Mouse (Mus musculus) stomach, embryonic 15.5 days (tissue): ENCODE results near the gene Nat8f2. TPM values are rescaled to one million over a fixed set of nuclear protein-coding genes. Genes with fewer than 3 reads are reported as not detected.
"Not testable (repeated sequence)": the region's sequence is repeated elsewhere in the genome, so short reads cannot be mapped to it uniquely, and the experiment has no call there.

ENCODE experiments used
- ATAC-seq: fragments of 200-750 bp; cut with Nextera tagmentation; 2 replicates; pipeline ENCODE4 v1.8.0; 2017; ENCODE audit warnings: low read depth, moderate number of reproducible peaks, moderate TSS enrichment; ENCODE audit not compliant: insufficient read depth, low FRiP score
- H3K27ac ChIP-seq: fragments of 300-500 bp; sonication (generic); 2 replicates; pipeline ENCODE4 v1.5.1; 2015; ENCODE audit warnings: mild to moderate bottlenecking, inconsistent platforms
- H3K27me3 ChIP-seq: fragments of 300-500 bp; sonication (generic); replicated peaks from 2 replicates; pipeline ENCODE4 v1.6.1; 2015; ENCODE audit warnings: inconsistent platforms
- H3K36me3 ChIP-seq: fragments of 300-500 bp; sonication (generic); 2 replicates; pipeline ENCODE4 v1.6.1; 2015; ENCODE audit warnings: inconsistent platforms
- H3K4me1 ChIP-seq: fragments of 300-500 bp; sonication (generic); 2 replicates; pipeline ENCODE4 v1.6.1; 2015; ENCODE audit warnings: inconsistent platforms
- H3K4me2 ChIP-seq: fragments of 300-500 bp; sonication (generic); 2 replicates; pipeline ENCODE4 v1.6.1; 2015; ENCODE audit warnings: mild to moderate bottlenecking, inconsistent platforms
- H3K4me3 ChIP-seq: fragments of 300-500 bp; sonication (generic); replicated peaks from 2 replicates; pipeline ENCODE4 v1.5.1; 2015; ENCODE audit warnings: inconsistent platforms
- H3K9ac ChIP-seq: fragments of 300-500 bp; sonication (generic); 2 replicates; pipeline ENCODE4 v1.6.1; 2015; ENCODE audit warnings: inconsistent platforms
- H3K9me3 ChIP-seq: fragments of 300-500 bp; sonication (generic); 2 replicates; pipeline ENCODE4 v1.6.1; 2016; ENCODE audit warnings: inconsistent platforms
- WGBS: fragments of 180-500 bp; shearing (Covaris S2); methylation state at CpG from one replicate; pipeline ENCODE4 v1.1.7; 2015; 5-methylcytosine and 5-hydroxymethylcytosine counted together
- polyA plus RNA-seq: library from polyadenylated mRNA; unstranded; fragments of >200 nt; fragmentation: Nextera tagmentation; extraction: Ambion mirVana; gene quantifications from 2 replicates; pipeline ENCODE4 v1.2.1, GENCODE M21; 2015

The Nat8f2 gene
- 0.04 and 0.14 TPM in 2 replicates for polyA plus RNA-seq

DNA sequence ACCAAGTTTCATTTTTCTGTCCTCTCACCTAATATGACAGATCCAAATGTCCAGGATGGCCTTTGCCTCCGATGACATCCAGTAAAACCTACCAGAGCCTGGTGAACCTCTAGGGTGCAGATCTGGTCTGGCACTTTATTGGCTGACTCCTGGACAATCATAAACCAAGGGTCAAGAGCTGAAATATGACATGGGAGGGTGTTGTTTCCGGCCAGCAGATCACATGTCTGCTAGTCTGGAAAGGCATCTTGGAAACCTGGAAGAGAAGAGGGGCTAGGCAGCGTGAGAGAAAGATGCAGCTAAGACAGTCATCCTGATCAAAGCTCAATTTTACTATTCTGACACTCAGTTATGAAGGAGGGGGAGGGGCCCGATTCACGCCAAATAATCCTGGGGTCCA is at the start of gene Nat8f2:
Nat8f2 (minus strand) TSS at position 153 of the 400 bp plus-strand sequence.
- H3K36me3 ChIP-seq, H3K4me2 ChIP-seq, H3K9ac ChIP-seq, H3K27me3 ChIP-seq, H3K4me1 ChIP-seq, ATAC-seq, H3K27ac ChIP-seq, H3K4me3 ChIP-seq, H3K9me3 ChIP-seq: not testable (repeated sequence)
- 68% methylated on average over 5 of the region's 5 CpGs for WGBS

DNA sequence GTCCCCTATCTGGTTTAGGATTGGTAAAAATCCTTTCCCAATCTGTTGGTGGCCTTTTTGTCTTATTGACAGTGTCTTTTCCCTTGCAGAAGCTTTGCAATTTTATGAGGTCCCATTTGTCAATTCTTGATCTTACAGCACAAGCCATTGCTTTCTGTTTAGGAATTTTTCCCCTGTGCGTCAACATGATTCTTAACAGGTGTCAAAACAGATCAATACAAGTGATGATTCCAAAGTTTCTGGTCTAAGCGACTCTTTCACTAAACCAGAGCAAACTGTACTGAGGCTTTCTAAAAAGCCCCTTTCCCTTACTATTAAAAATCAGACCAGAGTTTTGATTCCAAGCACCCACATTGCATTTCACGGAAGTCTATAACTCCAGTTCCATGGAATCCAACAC is 49.4 kb upstream of the Nat8f2 start:
- H3K4me2 ChIP-seq, H3K27ac ChIP-seq, ATAC-seq, H3K27me3 ChIP-seq, H3K36me3 ChIP-seq, H3K9me3 ChIP-seq, H3K4me3 ChIP-seq, H3K9ac ChIP-seq, H3K4me1 ChIP-seq: not testable (repeated sequence)
- WGBS = 91% methylated on average over 3 of the region's 3 CpGs

DNA sequence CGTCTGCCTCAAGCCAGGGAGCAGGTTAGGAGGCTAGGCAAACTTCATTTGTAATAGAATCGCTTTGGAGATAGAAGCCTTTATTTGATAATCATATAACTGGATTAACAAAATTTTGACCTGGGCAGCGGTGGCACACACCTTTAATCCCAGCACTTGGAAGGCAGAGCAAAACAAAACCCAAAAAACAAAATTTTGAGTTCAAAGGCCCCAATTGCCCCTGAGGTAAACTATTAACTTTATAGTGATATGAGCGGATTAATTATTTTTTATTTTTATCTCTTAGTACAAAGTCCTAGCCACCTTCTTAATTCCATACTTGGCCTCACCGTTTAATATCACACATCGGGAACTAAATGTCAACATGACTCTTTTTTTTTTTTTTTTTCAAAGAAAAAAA is 47.6 kb upstream of the Nat8f2 start:
- H3K9me3 ChIP-seq = no peaks in the 10 kb centered on the region
- H3K27me3 ChIP-seq = no peaks in the 10 kb centered on the region
- 79% methylated on average over 6 of the region's 6 CpGs for WGBS
- peak overlapping the region; percentile 68 for H3K4me2 ChIP-seq
- H3K4me1 ChIP-seq = peaks cover 10% of the 10 kb centered on the region
- no peak for ATAC-seq
- H3K9ac ChIP-seq = 0 out of 2 replicates have a peak overlapping the region, but pooled peaks have one; percentile 61
- no peaks in the 10 kb centered on the region for H3K36me3 ChIP-seq
- H3K4me3 ChIP-seq = peak overlapping the region; percentile 56
- no peak overlapping the region for H3K27ac ChIP-seq

DNA sequence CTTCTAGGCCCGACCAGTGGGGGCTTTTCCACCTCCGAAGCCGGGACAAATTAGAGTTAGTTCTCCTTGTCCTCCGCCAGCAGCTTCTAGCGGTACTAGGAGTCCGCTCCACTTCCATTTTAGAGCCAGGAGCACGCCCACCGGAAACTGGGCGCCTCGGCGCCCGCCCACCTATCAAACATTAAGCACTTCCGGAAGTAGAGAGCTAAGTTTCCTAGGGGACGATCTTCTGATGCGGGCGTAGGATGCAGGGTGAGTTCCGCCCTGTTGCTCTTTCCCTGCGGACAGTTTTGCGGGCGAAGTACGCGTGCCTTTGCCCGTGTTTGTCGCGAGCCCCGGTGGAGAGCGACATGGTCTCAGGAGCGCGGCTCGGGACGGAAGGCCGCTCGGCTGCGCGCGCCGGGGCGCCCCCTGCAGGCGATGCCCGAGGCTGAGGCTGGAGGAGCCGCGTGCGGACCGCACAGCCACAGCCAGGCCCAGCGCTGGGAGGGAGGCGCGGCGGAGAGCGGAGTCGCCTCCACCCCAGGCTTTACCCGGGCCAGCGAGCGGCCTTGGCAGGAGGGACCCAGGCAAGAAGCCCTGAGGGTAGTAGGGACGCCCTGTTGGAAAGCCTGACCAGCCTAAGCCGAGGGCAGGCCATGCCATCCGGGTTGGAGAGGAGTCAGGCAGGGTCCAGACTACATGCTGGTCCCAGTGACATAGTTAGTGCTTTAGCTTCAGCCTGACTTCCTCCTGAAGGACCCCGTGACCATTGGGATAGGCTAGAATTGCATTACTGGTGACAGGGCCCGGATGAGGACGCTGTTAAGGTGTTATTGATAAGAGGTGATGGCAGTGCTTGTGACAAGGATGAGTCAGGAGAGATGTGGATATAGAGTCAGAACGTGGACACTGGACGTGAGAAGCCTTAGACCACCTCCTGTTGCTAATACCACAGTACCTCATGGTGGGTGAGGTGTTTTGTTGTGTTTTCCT is 46.9 kb upstream of the Nat8f2 start, which contains the start of gene Nat8f1:
Nat8f1 (minus strand) TSS at position 149 of the 975 bp plus-strand sequence.
- H3K36me3 ChIP-seq, H3K4me1 ChIP-seq, H3K27me3 ChIP-seq, H3K9me3 ChIP-seq: not testable (repeated sequence)
- Histone ChIP-seq H3K4me2 (peak within 1 kb of the TSS; percentile 68), H3K4me3 (peak within 1 kb of the TSS; percentile 56), H3K9ac (peak within 1 kb of the TSS; percentile 62), H3K27ac (peak within 1 kb of the TSS; percentile 92)
- peak; percentile 94 for ATAC-seq
- under 1% methylated on average over 60 of the region's 61 CpGs for WGBS

DNA sequence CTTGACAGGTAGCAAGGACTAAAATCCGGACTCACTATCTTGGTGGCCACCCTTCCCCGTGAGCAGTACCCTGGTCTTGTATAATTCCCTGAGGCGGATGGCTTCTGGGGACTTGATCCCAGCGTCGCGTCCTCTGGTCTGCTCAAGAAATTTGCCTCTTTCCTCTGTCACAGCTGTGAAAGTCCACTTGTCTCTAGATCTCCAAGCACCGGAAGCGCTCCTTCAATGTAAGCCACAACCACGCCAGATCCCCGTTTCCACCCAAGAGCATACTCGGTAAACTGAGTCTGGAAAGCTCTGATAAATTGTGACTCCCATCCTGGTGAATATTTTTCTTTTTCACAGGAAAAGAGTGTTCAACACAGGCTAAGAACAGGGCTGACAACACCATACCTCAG is 46.2 kb upstream of the Nat8f2 start:
- 6% methylated on average over 11 of the region's 11 CpGs for WGBS
- Histone ChIP-seq H3K4me2 (peak overlapping the region; percentile 68), H3K27me3 (no peaks in the 10 kb centered on the region), H3K36me3 (no peaks in the 10 kb centered on the region), H3K27ac (peak overlapping the region; percentile 92), H3K4me3 (peak overlapping the region; percentile 56), H3K9ac (peak overlapping the region; percentile 62), H3K9me3 (no peaks in the 10 kb centered on the region), H3K4me1 (peaks cover 10% of the 10 kb centered on the region)
- ATAC-seq = peak; percentile 12; the same call in 1 of the 2 replicates

DNA sequence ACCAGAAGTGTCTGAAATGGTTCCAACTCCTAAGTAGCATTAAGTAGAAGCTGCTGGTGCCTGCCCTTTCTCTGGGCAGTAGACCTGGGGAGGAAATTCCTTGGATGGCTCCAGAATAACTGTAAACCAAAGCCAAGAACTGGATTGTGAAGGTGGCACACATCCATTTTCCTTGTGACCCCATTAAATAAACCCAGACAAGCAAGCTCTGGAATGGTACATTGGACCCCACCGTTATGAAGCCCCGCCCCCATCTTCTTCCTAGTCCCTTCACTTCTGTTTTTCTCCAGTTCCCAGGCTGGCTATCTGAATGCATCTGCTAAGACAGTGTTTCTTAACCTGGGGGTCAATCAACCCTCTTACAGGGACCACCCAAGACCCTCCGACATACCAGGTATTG is 42.6 kb upstream of the Nat8f2 start, which contains the start of gene Tprkb:
Tprkb (plus strand) TSS at position 279 of the 400 bp plus-strand sequence.
- whole genome bisulfite sequencing = 77% methylated on average over 3 of the region's 3 CpGs
- no peak within 1 kb of the TSS for H3K27ac ChIP-seq
- ATAC-seq = no peak
- H3K9ac ChIP-seq = no peak within 1 kb of the TSS
- no peaks in the 10 kb centered on the region for H3K36me3 ChIP-seq
- no peaks in the 10 kb centered on the region for H3K27me3 ChIP-seq
- no peak within 1 kb of the TSS for H3K4me3 ChIP-seq
- H3K9me3 ChIP-seq = no peaks in the 10 kb centered on the region
- peaks cover 10% of the 10 kb centered on the region for H3K4me1 ChIP-seq
- H3K4me2 ChIP-seq = no peak within 1 kb of the TSS

DNA sequence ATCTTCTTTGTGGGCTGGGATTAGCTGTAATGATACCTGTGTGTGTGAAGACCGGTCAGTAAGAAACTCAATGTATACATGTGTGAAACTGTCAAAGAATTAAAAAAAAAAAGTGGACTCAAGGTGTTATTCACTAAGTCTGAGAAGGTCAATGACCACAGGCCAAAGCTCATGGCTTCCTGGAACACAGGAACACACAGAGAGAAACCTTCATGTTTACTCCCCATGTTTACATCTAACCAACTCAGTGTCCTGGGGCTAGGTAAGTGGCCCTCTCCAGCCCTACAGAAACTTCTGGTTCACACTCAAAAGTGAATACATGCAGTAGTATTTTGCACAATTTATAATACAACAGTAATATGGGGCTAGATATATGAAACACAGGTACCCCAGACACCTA is 40.7 kb upstream of the Nat8f2 start:
- Histone ChIP-seq H3K4me1 (peaks cover under 1% of the 10 kb centered on the region; the same call in 1 of the 2 replicates), H3K9me3 (no peaks in the 10 kb centered on the region), H3K27me3 (no peaks in the 10 kb centered on the region), H3K9ac (no peak overlapping the region), H3K4me2 (no peak overlapping the region), H3K4me3 (no peak overlapping the region), H3K27ac (no peak overlapping the region), H3K36me3 (no peaks in the 10 kb centered on the region)
- WGBS = 97% methylated on average over 1 of the region's 1 CpGs
- no peak for ATAC-seq

DNA sequence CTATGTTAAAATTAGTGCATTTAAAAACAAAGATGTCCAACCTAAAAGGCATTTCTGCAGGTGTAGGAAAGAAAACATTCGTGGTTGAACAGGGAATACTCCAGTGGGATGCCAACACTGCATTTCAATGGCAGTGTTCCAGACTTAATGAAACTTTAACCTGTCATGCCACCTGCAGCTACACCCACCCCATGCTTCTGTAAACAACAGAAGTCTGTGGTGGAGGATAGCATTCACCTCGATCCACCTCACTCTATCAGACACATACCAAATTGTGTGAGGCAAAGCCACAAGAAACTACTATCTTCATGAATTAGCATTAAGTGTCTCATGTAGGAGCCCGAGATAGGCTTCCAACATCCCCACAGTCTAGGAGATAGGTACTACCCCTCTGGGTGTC is 39.4 kb upstream of the Nat8f2 start:
- no peaks in the 10 kb centered on the region for H3K9me3 ChIP-seq
- no peak overlapping the region for H3K4me3 ChIP-seq
- 59% methylated on average over 3 of the region's 3 CpGs for WGBS
- H3K27me3 ChIP-seq = no peaks in the 10 kb centered on the region
- no peaks in the 10 kb centered on the region for H3K36me3 ChIP-seq
- H3K27ac ChIP-seq = no peak overlapping the region
- H3K4me1 ChIP-seq = no peaks in the 10 kb centered on the region
- peak; percentile 50; the same call in 1 of the 2 replicates for ATAC-seq
- no peak overlapping the region for H3K9ac ChIP-seq
- H3K4me2 ChIP-seq = no peak overlapping the region

DNA sequence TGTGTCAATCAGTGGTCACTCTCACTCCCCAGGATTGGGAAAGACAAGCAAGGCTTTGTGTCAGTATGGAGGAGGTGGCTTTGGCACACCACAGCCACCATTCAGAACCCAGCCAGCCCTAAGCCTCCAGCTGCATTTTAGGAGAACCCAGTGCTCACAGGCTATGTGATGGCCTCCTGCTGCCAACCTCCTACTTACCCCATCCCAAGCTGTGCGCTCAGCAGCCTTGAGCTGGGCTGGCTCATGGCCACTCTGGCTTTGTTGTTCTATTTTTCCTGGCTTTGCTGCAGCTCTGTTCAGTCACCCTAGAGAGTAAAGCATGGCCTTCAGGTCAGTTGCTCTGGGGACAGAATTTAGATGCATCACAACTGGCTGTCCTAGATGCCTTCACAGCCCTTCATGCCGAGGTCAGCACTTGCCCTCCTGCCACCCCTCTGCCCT is 38.0 kb upstream of the Nat8f2 start:
- not testable (repeated sequence) for H3K36me3 ChIP-seq, H3K27me3 ChIP-seq, H3K9me3 ChIP-seq, ATAC-seq, H3K27ac ChIP-seq, H3K4me3 ChIP-seq, H3K4me2 ChIP-seq, H3K4me1 ChIP-seq, H3K9ac ChIP-seq
- 66% methylated on average over 2 of the region's 2 CpGs for WGBS

DNA sequence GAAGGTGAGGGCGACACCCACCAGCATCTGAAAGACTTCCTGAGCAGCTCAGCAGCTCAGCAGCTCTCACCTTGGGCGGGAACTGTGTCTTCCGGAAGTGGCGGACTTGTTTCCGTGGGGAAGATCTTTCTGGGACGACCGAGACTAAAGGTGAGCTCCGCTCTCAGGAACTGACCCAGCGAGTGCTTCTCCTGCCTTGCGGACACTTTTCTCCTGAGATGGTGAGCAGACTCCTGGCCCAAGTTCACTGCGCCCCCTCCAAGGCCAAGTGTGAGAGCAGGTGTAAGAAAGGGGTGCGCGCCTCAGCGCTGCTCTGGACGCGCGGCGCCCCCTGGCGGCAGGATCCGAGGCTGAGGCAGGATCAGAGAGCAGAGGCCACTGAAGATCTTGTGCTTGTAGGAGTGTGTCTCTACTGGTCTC is 35.7 kb upstream of the Nat8f2 start, which contains the start of gene Nat8f4:
Nat8f4 (minus strand) TSS at position 243 of the 420 bp plus-strand sequence.
- not testable (repeated sequence) for H3K36me3 ChIP-seq, H3K9me3 ChIP-seq, H3K4me1 ChIP-seq, H3K27ac ChIP-seq, H3K9ac ChIP-seq, H3K27me3 ChIP-seq
- ATAC-seq = peak; percentile 74; the same call in 1 of the 2 replicates
- 11% methylated on average over 20 of the region's 20 CpGs for WGBS
- peak within 1 kb of the TSS; percentile 44 for H3K4me2 ChIP-seq
- H3K4me3 ChIP-seq = peak within 1 kb of the TSS; percentile 34

DNA sequence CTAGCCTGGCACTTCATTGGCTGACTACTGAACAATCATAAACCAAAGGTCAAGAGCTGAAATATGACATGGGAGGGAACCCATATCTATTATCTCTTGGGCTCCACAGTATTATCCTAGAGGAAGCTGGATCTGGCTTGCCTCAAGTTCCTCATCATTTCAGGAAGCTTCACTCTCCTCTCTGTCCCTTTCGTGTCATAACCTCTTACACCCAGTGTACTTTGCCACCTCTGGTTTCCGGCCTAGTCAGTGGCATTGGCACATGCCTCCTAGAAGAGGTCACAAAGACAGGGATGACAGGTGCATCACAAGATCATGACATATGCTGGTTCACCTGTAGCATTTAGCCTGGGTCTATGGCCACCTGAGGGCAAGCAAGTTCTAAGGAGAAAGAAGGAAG is 33.3 kb upstream of the Nat8f2 start:
- Histone ChIP-seq H3K9me3 (no peaks in the 10 kb centered on the region), H3K27me3 (no peaks in the 10 kb centered on the region), H3K36me3 (no peaks in the 10 kb centered on the region), H3K4me2 (no peak overlapping the region), H3K4me1 (no peaks in the 10 kb centered on the region), H3K9ac (no peak overlapping the region), H3K4me3 (no peak overlapping the region), H3K27ac (no peak overlapping the region)
- WGBS = 80% methylated on average over 2 of the region's 2 CpGs
- no peak for ATAC-seq
